Mouse (Mus musculus): ENCODE data around the gene Gabra2. TPM values are rescaled to one million over a fixed set of nuclear protein-coding genes. Genes with fewer than 3 reads are reported as not detected.

Gene Gabra2
- total RNA-seq (2021), result under 1 TPM; 0.20 to 0.41 TPM
- long read RNA-seq, experiment 1, result 0 reads
- long read RNA-seq, experiment 2, result 0 reads

- intact Hi-C loops (cut with DNase I; ENCODE audit: low total_unique reads), result no loop called here
- DNase-seq, result peak; percentile 9
Observed at GRCm38 (mm10) chr5:71095725-71096607, at the start of gene Gabra2. Gabra2 (minus strand) TSS chr5:71095849.

- intact Hi-C loops (cut with DNase I; ENCODE audit: low total_unique reads), result no loop called here
Observed at GRCm38 (mm10) chr5:71136691-71137090, 41.0 kb upstream of the Gabra2 start.

GRCm38 (mm10) chr5:71135840-71136239, 40.2 kb upstream of the Gabra2 start:
- intact Hi-C loops (cut with DNase I; ENCODE audit: low total_unique reads), result no loop called here
- no peak for DNase-seq

More at GRCm38 (mm10) chr5:71136691-71137090, 41.0 kb upstream of the Gabra2 start:
- no peak for DNase-seq

- intact Hi-C loops (cut with DNase I; ENCODE audit: low total_unique reads), result no loop called here
Observed at GRCm38 (mm10) chr5:71127721-71128120, 32.1 kb upstream of the Gabra2 start.

GRCm38 (mm10) chr5:71115216-71115615, 19.6 kb upstream of the Gabra2 start:
- no peak for DNase-seq
- intact Hi-C loops (cut with DNase I; ENCODE audit: low total_unique reads), result no loop called here

More at GRCm38 (mm10) chr5:71127721-71128120, 32.1 kb upstream of the Gabra2 start:
- DNase-seq, result no peak

- no peak for DNase-seq
- intact Hi-C loops (cut with DNase I; ENCODE audit: low total_unique reads), result no loop called here
Observed at GRCm38 (mm10) chr5:71095180-71095579, 469 bp downstream of the Gabra2 start.

GRCm38 (mm10) chr5:71094776-71095175, 873 bp downstream of the Gabra2 start:
- intact Hi-C loops (cut with DNase I; ENCODE audit: low total_unique reads), result no loop called here
- no peak for DNase-seq

- intact Hi-C loops (cut with DNase I; ENCODE audit: low total_unique reads), result no loop called here
- no peak for DNase-seq
Observed at GRCm38 (mm10) chr5:71093807-71094206, 1.8 kb downstream of the Gabra2 start.

GRCm38 (mm10) chr5:71092475-71092874, 3.2 kb downstream of the Gabra2 start:
- no peak for DNase-seq
- intact Hi-C loops (cut with DNase I; ENCODE audit: low total_unique reads), result no loop called here

- no peak for DNase-seq
- intact Hi-C loops (cut with DNase I; ENCODE audit: low total_unique reads), result no loop called here
Observed at GRCm38 (mm10) chr5:71091926-71092325, 3.7 kb downstream of the Gabra2 start.

- no peak for DNase-seq
- intact Hi-C loops (cut with DNase I; ENCODE audit: low total_unique reads), result no loop called here
Observed at GRCm38 (mm10) chr5:71078861-71079260, 16.8 kb downstream of the Gabra2 start.

- no peak for DNase-seq
- intact Hi-C loops (cut with DNase I; ENCODE audit: low total_unique reads), result no loop called here
Observed at GRCm38 (mm10) chr5:71061696-71062095, 34.0 kb downstream of the Gabra2 start.

GRCm38 (mm10) chr5:71058047-71058446, 37.6 kb downstream of the Gabra2 start:
- intact Hi-C loops (cut with DNase I; ENCODE audit: low total_unique reads), result no loop called here
- DNase-seq, result no peak

- intact Hi-C loops (cut with DNase I; ENCODE audit: low total_unique reads), result no loop called here
- DNase-seq, result no peak
Observed at GRCm38 (mm10) chr5:71037352-71037751, 58.3 kb downstream of the Gabra2 start.

- DNase-seq, result no peak
- intact Hi-C loops (cut with DNase I; ENCODE audit: low total_unique reads), result no loop called here
Observed at GRCm38 (mm10) chr5:71025956-71026355, 69.7 kb downstream of the Gabra2 start.

GRCm38 (mm10) chr5:71011751-71012150, 83.9 kb downstream of the Gabra2 start:
- no peak for DNase-seq
- intact Hi-C loops (cut with DNase I; ENCODE audit: low total_unique reads), result no loop called here

GRCm38 (mm10) chr5:71011271-71011670, 84.4 kb downstream of the Gabra2 start:
- no peak for DNase-seq
- intact Hi-C loops (cut with DNase I; ENCODE audit: low total_unique reads), result no loop called here

GRCm38 (mm10) chr5:71010797-71011196, 84.9 kb downstream of the Gabra2 start:
- no peak for DNase-seq
- intact Hi-C loops (cut with DNase I; ENCODE audit: low total_unique reads), result no loop called here

GRCm38 (mm10) chr5:70995617-70996325, 99.9 kb downstream of the Gabra2 start:
- DNase-seq, result no peak
- intact Hi-C loops (cut with DNase I; ENCODE audit: low total_unique reads), result no loop called here

GRCm38 (mm10) chr5:70993281-70993680, 102.4 kb downstream of the Gabra2 start:
- intact Hi-C loops (cut with DNase I; ENCODE audit: low total_unique reads), result no loop called here
- no peak for DNase-seq

- intact Hi-C loops (cut with DNase I; ENCODE audit: low total_unique reads), result no loop called here
Observed at GRCm38 (mm10) chr5:70990891-70991290, 104.8 kb downstream of the Gabra2 start.

More at GRCm38 (mm10) chr5:70990891-70991290, 104.8 kb downstream of the Gabra2 start:
- DNase-seq, result no peak

Measured in gastrocnemius, postnatal 14 days (tissue).